Mouse (Mus musculus): Measurements from ENCODE around the gene Speer4b.

DNA sequence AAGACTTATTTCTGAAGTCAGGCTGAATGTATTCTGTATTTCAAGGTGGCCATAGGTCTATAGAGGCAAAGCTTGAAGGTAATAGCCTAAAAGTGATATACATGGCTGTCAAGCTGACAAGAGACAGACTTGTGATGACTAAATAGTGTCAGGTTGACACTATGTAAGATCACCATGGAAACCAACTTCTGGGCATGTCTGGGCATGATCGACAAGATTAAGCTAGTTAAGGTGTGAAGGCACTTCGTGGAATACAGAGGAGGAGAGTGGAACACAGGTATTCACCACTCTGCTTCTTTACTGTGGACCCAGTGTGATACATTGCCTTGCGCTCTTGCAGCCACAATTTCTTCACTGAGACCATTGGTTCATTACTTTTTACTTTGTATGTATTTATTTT, 46.9 kb downstream of the Speer4b start:
- TF ChIP-seq MAFK (IDR thresholded peaks at IDR 0.05; ENCODE audit: insufficient read depth, low read depth, low read length) (no peak), CHD2 (IDR thresholded peaks at IDR 0.05; ENCODE audit: low read depth, low read length) (no peak), HCFC1 (IDR thresholded peaks at IDR 0.05; ENCODE audit: borderline replicate concordance, insufficient read depth, low read length) (no peak), ZC3H11A (IDR thresholded peaks at IDR 0.05; ENCODE audit: borderline replicate concordance, low read depth, low read length) (no peak), ZNF384 (IDR thresholded peaks at IDR 0.05; ENCODE audit: low read depth, low read length) (no peak)
